In genomic region chr8:104131414-104131975, GRCm38 (mm10) we compare ENCODE assay signal across 21 mouse cellular contexts. TPM values are rescaled to one million over a fixed set of nuclear protein-coding genes. Genes with fewer than 3 reads are reported as not detected.
DNase-seq lines count a peak whose midpoint lies in the region; ATAC-seq lines count a peak whose summit lies in the region.
"Had no signal": no experiment of that assay in that cellular context is flagged by ENCODE, and none has a peak within 500 bp of the region (broad histone marks: within the 10 kb centered on the region; RNA-seq: fewer than 3 reads in every experiment).

No protein-coding gene starts in this region.

- H3K9ac ChIP-seq in embryonic facial prominence, embryonic 14.5 days (ENCODE audit: low read depth, low read length): no peak overlapping the region
- H3K9ac ChIP-seq: forebrain, embryonic 13.5 days; neural tube, embryonic 15.5 days had no signal

- 69% methylated on average over 7 of the region's 7 CpGs for WGBS in embryonic facial prominence, embryonic 14.5 days
- 91% methylated on average over 7 of the region's 7 CpGs for WGBS in embryonic facial prominence, embryonic 10.5 days

- no peak overlapping the region for H3K4me2 ChIP-seq in embryonic facial prominence, embryonic 14.5 days (ENCODE audit: low read depth, low read length)
- H3K4me2 ChIP-seq: forebrain, embryonic 13.5 days; neural tube, embryonic 15.5 days had no signal

- ATAC-seq in embryonic facial prominence, embryonic 14.5 days (ENCODE audit: low read depth): no peak
- peak; percentile 49 to 51; a peak in 3 of 4 replicates for ATAC-seq in hematopoietic stem cell, adult 5-6 weeks (replicated peaks in 1 of 2; ENCODE audit: insufficient read depth in 1 of 2, low FRiP score in 2 of 2, low TSS enrichment in 1 of 2, low read depth in 1 of 2, poor library complexity in 2 of 2, severe bottlenecking in 2 of 2)
- ATAC-seq in megakaryocyte progenitor cell, adult 5-6 weeks (replicated peaks; ENCODE audit: poor library complexity): peak; percentile 73
- ATAC-seq: activated CD4-positive, CD25-positive, alpha-beta regulatory T cell, adult 4 months; CD4-positive, CD25-positive, alpha-beta regulatory T cell, adult 4 months; forebrain, embryonic 13.5 days; midbrain, embryonic 16.5 days had no signal

- peak; percentile 33 for DNase-seq in embryonic facial prominence, embryonic 14.5 days (ENCODE audit: low spot score)
- DNase-seq in embryonic facial prominence, embryonic 10.5 days (ENCODE audit: low spot score): no peak
- DNase-seq in layer of hippocampus, adult 9-11 months: peak; percentile 20
- no peak for DNase-seq in layer of hippocampus, postnatal 25 days (ENCODE audit: extremely low spot score in 1 of 2, low spot score in 1 of 2)
- no peak for DNase-seq in adrenal gland, postnatal 14 days
- DNase-seq in right cerebral cortex, adult 2 months (ENCODE audit: low spot score in 2 of 2): no peak
- DNase-seq: adrenal gland, postnatal 25 days; cerebellum, adult 2 months; cerebellum, postnatal 36 days; gastrocnemius, postnatal 25 days; kidney, adult 8-10 months; kidney, postnatal 36 days; liver; thymus, postnatal 14 days had no signal

- H3K27me3 ChIP-seq in embryonic facial prominence, embryonic 14.5 days (replicated peaks; ENCODE audit: control insufficient read depth, insufficient read depth, low read length): no peaks in the 10 kb centered on the region
- no peaks in the 10 kb centered on the region for H3K27me3 ChIP-seq in embryonic facial prominence, embryonic 10.5 days (replicated peaks; ENCODE audit: low read depth, poor library complexity, severe bottlenecking)
- H3K27me3 ChIP-seq: forebrain, embryonic 13.5 days; neural tube, embryonic 15.5 days had no signal

- H3K36me3 ChIP-seq in embryonic facial prominence, embryonic 14.5 days (ENCODE audit: control insufficient read depth, insufficient read depth, low read length): no peaks in the 10 kb centered on the region
- no peaks in the 10 kb centered on the region for H3K36me3 ChIP-seq in embryonic facial prominence, embryonic 10.5 days (replicated peaks)
- H3K36me3 ChIP-seq: neural tube, embryonic 15.5 days had no signal

- H3K4me3 ChIP-seq in embryonic facial prominence, embryonic 14.5 days (ENCODE audit: low read depth, low read length): no peak overlapping the region
- H3K4me3 ChIP-seq in embryonic facial prominence, embryonic 10.5 days: no peak overlapping the region
- H3K4me3 ChIP-seq: forebrain, embryonic 13.5 days; neural tube, embryonic 15.5 days had no signal

- H3K27ac ChIP-seq in embryonic facial prominence, embryonic 14.5 days (replicated peaks; ENCODE audit: low read depth, low read length): no peak overlapping the region
- H3K27ac ChIP-seq in embryonic facial prominence, embryonic 10.5 days (replicated peaks): no peak overlapping the region
- H3K27ac ChIP-seq: forebrain, embryonic 13.5 days; neural tube, embryonic 15.5 days had no signal

- H3K4me1 ChIP-seq in embryonic facial prominence, embryonic 14.5 days (ENCODE audit: control insufficient read depth, insufficient read depth, low read length): no peaks in the 10 kb centered on the region
- H3K4me1 ChIP-seq in embryonic facial prominence, embryonic 10.5 days: no peaks in the 10 kb centered on the region
- H3K4me1 ChIP-seq: forebrain, embryonic 13.5 days; neural tube, embryonic 15.5 days had no signal

- no peaks in the 10 kb centered on the region for H3K9me3 ChIP-seq in embryonic facial prominence, embryonic 14.5 days (ENCODE audit: control insufficient read depth, low read length)
- no peaks in the 10 kb centered on the region for H3K9me3 ChIP-seq in embryonic facial prominence, embryonic 10.5 days
- H3K9me3 ChIP-seq: forebrain, embryonic 13.5 days; neural tube, embryonic 15.5 days had no signal

RNA-seq across cellular contexts. Expression of gene Cdh5, which starts 30.1 kb away (rescaled TPM):
- 43.0 and 46.2 TPM in 2 replicates for polyA plus RNA-seq in embryonic facial prominence, embryonic 14.5 days (2014; fragmentation: Nextera tagmentation; extraction: Ambion mirVana)
- 15.4 and 15.6 TPM in 2 replicates for polyA plus RNA-seq in embryonic facial prominence, embryonic 10.5 days (2016; fragmentation: Nextera tagmentation; extraction: Ambion mirVana)
- total RNA-seq in layer of hippocampus, postnatal 25 days (2021): 10 to 100 TPM in 1 of 2 experiments, 1 to 10 TPM in 1; 8.5 to 10.3 TPM
- not detected in 2 replicates for total RNA-seq in hematopoietic stem cell, adult 5-6 weeks (2017)
- total RNA-seq in megakaryocyte progenitor cell, adult 5-6 weeks (2015): not detected in 2 replicates
- total RNA-seq in megakaryocyte progenitor cell, adult 5-6 weeks (2017): 0.07 TPM in 1 of 2 replicates, not detected in the other
- total RNA-seq in adrenal gland, postnatal 14 days (2021): 137 and 152 TPM in 2 replicates
- polyA plus RNA-seq: CD4-positive, CD25-positive, alpha-beta regulatory T cell, adult 4 months had no signal

RNA-seq across cellular contexts. Expression of gene Bean1, which starts 38.7 kb away (rescaled TPM):
- 2.1 and 2.5 TPM in 2 replicates for polyA plus RNA-seq in embryonic facial prominence, embryonic 14.5 days (2014; fragmentation: Nextera tagmentation; extraction: Ambion mirVana)
- polyA plus RNA-seq in embryonic facial prominence, embryonic 10.5 days (2016; fragmentation: Nextera tagmentation; extraction: Ambion mirVana): 0.20 TPM in 2 replicates
- total RNA-seq in layer of hippocampus, postnatal 25 days (2021): 1 to 10 TPM; 5.8 to 5.9 TPM
- not detected in 2 replicates for total RNA-seq in hematopoietic stem cell, adult 5-6 weeks (2017)
- not detected in 2 replicates for total RNA-seq in megakaryocyte progenitor cell, adult 5-6 weeks (2015)
- not detected in 2 replicates for total RNA-seq in megakaryocyte progenitor cell, adult 5-6 weeks (2017)
- 7.1 and 10.3 TPM in 2 replicates for total RNA-seq in adrenal gland, postnatal 14 days (2021)
- polyA plus RNA-seq: activated CD4-positive, CD25-positive, alpha-beta regulatory T cell, adult 4 months; CD4-positive, CD25-positive, alpha-beta regulatory T cell, adult 4 months had no signal

Comparison
In these comparisons a context has a peak if more than half of its experiments do, and no peak if none do; other contexts are left out.
1. DNase-seq: peak in embryonic facial prominence, embryonic 14.5 days (single experiment) and layer of hippocampus, adult 9-11 months (single experiment); none in embryonic facial prominence, embryonic 10.5 days (single experiment), layer of hippocampus, postnatal 25 days (0 of 2), adrenal gland, postnatal 14 days (single experiment) and right cerebral cortex, adult 2 months (0 of 2).
2. RNA of gene Cdh5, which starts 30.1 kb away (total RNA-seq): 137 to 152 TPM in adrenal gland, postnatal 14 days; 8.5 to 10.3 TPM in layer of hippocampus, postnatal 25 days, not detected in hematopoietic stem cell, adult 5-6 weeks and 0.07 TPM in megakaryocyte progenitor cell, adult 5-6 weeks; every median in the first group is over 10 times any median in the second.